Mouse (Mus musculus) intestine, embryonic 14.5 days (tissue): ENCODE data around the gene Ubxn7. TPM values are rescaled to one million over a fixed set of nuclear protein-coding genes. Genes with fewer than 3 reads are reported as not detected.
A peak's percentile ranks its signal among the peaks of the same experiment; 100 is the strongest.

Experiments
- ATAC-seq: fragments of 200-750 bp; cut with Nextera tagmentation; replicated peaks from 2 replicates; pipeline ENCODE4 v1.8.0; 2017; ENCODE audit warnings: low read depth, moderate number of reproducible peaks, moderate TSS enrichment, moderate library complexity; ENCODE audit not compliant: low FRiP score, low TSS enrichment
- DNase-seq: peaks from one replicate; pipeline ENCODE4 v3.0.0-alpha.2; 2018; ENCODE audit warnings: low spot score
- H3K27ac ChIP-seq: fragments of 300-500 bp; sonication (generic); 2 replicates; pipeline ENCODE4 v1.5.1; 2014; ENCODE audit warnings: low read depth, mild to moderate bottlenecking, control low read depth
- H3K27me3 ChIP-seq: fragments of 300-500 bp; sonication (generic); replicated peaks from 2 replicates; pipeline ENCODE4 v1.6.1; 2014; ENCODE audit warnings: low read length, control low read depth; ENCODE audit not compliant: control insufficient read depth, insufficient read depth
- H3K36me3 ChIP-seq: fragments of 300-500 bp; sonication (generic); 2 replicates; pipeline ENCODE4 v1.6.1; 2014; ENCODE audit warnings: low read length, control low read depth; ENCODE audit not compliant: control insufficient read depth, insufficient read depth
- H3K4me1 ChIP-seq: fragments of 300-500 bp; sonication (generic); replicated peaks from 2 replicates; pipeline ENCODE4 v1.6.1; 2014; ENCODE audit warnings: low read length, control low read depth, mixed read lengths; ENCODE audit not compliant: control insufficient read depth, insufficient read depth
- H3K4me2 ChIP-seq: fragments of 300-500 bp; sonication (generic); 2 replicates; pipeline ENCODE4 v1.6.1; 2014; ENCODE audit warnings: low read length
- H3K4me3 ChIP-seq: fragments of 300-500 bp; sonication (generic); 2 replicates; pipeline ENCODE4 v1.5.1; 2014; ENCODE audit warnings: low read depth, low read length, control low read depth, mixed read lengths
- H3K9ac ChIP-seq: fragments of 300-500 bp; sonication (generic); 2 replicates; pipeline ENCODE4 v1.6.1; 2014; ENCODE audit warnings: mild to moderate bottlenecking, low read length
- H3K9me3 ChIP-seq: fragments of 300-500 bp; sonication (generic); 2 replicates; pipeline ENCODE4 v1.6.1; 2016; ENCODE audit warnings: low read length, control low read depth; ENCODE audit not compliant: control insufficient read depth
- WGBS: fragments of 180-500 bp; shearing (Covaris S2); extraction: QIAGEN DNeasy Blood & Tissue Kit; methylation state at CpG from one replicate; pipeline ENCODE4 v1.1.7; 2014; 5-methylcytosine and 5-hydroxymethylcytosine counted together
- polyA plus RNA-seq: library from polyadenylated mRNA; unstranded; fragments of >200 nt; fragmentation: Nextera tagmentation; extraction: Ambion mirVana; gene quantifications from 2 replicates; pipeline ENCODE4 v1.2.1, GENCODE M21; 2014

The Ubxn7 gene
- polyA plus RNA-seq, 1 experiment from 2014 or later: 18.8 TPM

DNA sequence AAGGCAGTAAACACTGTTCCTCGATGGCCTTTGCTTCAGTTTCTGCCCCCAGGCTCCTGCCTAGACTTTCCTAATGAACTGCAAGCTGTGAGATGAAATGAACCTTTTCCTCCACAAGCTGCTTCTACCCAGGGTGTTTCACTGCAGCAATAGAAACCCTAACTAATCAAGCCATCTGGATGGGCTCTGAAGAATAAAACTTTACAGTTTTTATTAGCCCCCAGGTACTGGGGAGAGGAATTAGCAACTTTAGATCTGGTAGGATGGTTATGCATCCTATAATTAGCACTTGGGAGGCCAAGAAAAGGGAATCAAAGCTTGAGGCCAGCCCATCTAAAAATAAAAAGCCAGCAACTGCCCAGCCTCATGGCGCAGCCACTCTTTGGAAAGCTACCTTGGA lies 15.5 kb upstream of the Ubxn7 start:
- H3K27ac ChIP-seq: no peak overlapping the region
- H3K4me2 ChIP-seq: no peak overlapping the region
- DNase-seq (no peak), ATAC-seq (no peak)
- WGBS: 74% methylated on average over 2 of the region's 2 CpGs
- H3K9me3 ChIP-seq: no peaks in the 10 kb centered on the region
- H3K9ac ChIP-seq: no peak overlapping the region
- H3K36me3 ChIP-seq: no peaks in the 10 kb centered on the region
- no peak overlapping the region for H3K4me3 ChIP-seq
- no peaks in the 10 kb centered on the region for H3K27me3 ChIP-seq
- no peaks in the 10 kb centered on the region for H3K4me1 ChIP-seq

- Histone ChIP-seq H3K27me3 (no peaks in the 10 kb centered on the region), H3K4me2 (no peak overlapping the region), H3K4me1 (no peaks in the 10 kb centered on the region), H3K4me3 (no peak overlapping the region), H3K9ac (no peak overlapping the region), H3K36me3 (no peaks in the 10 kb centered on the region), H3K9me3 (no peaks in the 10 kb centered on the region), H3K27ac (no peak overlapping the region)
- no peak for DNase-seq
- WGBS: 30% methylated on average over 7 of the region's 7 CpGs
- ATAC-seq: no peak
Measured at GRCm38 (mm10) chr16:32323953-32324352, 8.1 kb upstream of the Ubxn7 start.

GRCm38 (mm10) chr16:32330876-32331670 lies 984 bp upstream of the Ubxn7 start:
- no peaks in the 10 kb centered on the region for H3K9me3 ChIP-seq
- H3K36me3 ChIP-seq: no peaks in the 10 kb centered on the region
- 0 out of 2 replicates have a peak overlapping the region, but pooled peaks have one; percentile 32 for H3K9ac ChIP-seq
- 54% methylated on average over 9 of the region's 9 CpGs for WGBS
- 0 out of 2 replicates have a peak, but pooled peaks cover 6% of the 10 kb centered on the region for H3K4me1 ChIP-seq
- ATAC-seq (no peak), DNase-seq (no peak)
- peak overlapping the region; percentile 72 for H3K4me3 ChIP-seq
- no peaks in the 10 kb centered on the region for H3K27me3 ChIP-seq
- peak overlapping the region; percentile 54 for H3K4me2 ChIP-seq
- peak overlapping the region; percentile 94; the same call in 1 of the 2 replicates for H3K27ac ChIP-seq

- ATAC-seq (peak; percentile 80), DNase-seq (peak; percentile 84)
- Histone ChIP-seq H3K27me3 (no peaks in the 10 kb centered on the region), H3K27ac (peak overlapping the region; percentile 94), H3K9ac (peak overlapping the region; percentile 93), H3K9me3 (no peaks in the 10 kb centered on the region), H3K4me2 (peak overlapping the region; percentile 58), H3K36me3 (no peaks in the 10 kb centered on the region), H3K4me3 (peak overlapping the region; percentile 72), H3K4me1 (0 out of 2 replicates have a peak, but pooled peaks cover 6% of the 10 kb centered on the region)
- under 1% methylated on average over 54 of the region's 54 CpGs for WGBS
Measured at GRCm38 (mm10) chr16:32332556-32333511, 777 bp downstream of the Ubxn7 start.

DNA sequence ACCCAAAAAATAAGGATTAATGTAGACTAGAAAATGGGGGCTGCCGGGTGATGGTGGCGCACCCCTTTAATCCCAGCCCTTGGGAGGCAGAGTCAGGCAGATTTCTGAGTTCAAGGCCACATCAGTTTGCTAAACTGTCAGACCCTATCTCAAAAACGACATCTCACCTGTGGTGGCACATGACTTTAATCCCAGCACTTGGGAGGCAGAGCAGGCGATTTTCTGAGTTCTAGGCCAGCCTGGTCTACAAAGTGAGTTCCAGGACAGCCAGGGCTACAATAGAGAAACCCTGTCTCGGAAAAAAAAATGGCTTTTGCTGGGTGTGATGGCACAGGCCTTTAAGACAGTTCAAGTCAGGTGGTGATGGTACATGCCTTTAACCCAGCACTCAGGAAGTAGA lies 3.1 kb downstream of the Ubxn7 start:
- no peak overlapping the region for H3K9ac ChIP-seq
- H3K36me3 ChIP-seq: no peaks in the 10 kb centered on the region
- H3K4me1 ChIP-seq: 0 out of 2 replicates have a peak, but pooled peaks cover 6% of the 10 kb centered on the region
- 93% methylated on average over 5 of the region's 5 CpGs for WGBS
- no peaks in the 10 kb centered on the region for H3K27me3 ChIP-seq
- no peak overlapping the region for H3K4me3 ChIP-seq
- no peak overlapping the region for H3K27ac ChIP-seq
- no peak for ATAC-seq
- no peaks in the 10 kb centered on the region for H3K9me3 ChIP-seq
- no peak overlapping the region for H3K4me2 ChIP-seq
- no peak for DNase-seq

DNA sequence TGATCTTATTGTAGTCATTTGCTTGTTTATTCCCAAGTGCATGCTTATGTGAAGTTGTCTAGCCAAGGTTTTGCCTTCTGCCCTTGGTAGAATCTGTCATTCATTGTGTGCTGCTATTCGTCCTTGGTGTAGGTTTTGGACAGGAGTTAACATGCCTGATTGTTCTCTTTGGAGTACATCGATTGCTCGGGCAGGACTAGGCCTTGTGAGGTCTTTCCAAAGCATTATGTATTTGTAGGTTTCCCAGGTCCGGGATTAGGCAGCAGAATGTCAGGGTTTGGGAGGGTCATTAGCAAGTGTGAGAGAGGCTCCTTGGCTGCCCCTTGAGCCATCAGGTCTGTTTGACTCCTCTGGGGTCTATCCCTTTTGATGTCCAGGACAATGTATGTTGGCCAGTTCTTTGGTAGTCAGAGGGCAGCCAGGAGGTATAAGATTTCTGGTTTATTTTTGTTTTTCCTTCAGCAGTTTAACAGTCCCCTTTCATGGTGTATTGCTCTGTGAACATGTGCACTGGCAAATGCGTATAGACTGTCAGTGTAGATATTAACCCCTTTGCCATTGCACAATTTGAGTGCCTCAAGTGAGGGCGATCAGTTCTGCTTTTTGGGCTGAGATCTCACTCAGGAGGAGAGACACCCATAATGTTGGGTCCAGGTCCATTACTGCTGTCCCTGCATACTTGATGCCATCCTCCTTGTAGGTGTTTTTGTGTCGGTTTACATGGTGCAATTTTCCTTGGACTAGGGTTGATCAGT lies 4.1 kb downstream of the Ubxn7 start:
- 73% methylated on average over 7 of the region's 7 CpGs for WGBS
- Histone ChIP-seq H3K9ac (no peak overlapping the region), H3K4me2 (no peak overlapping the region), H3K36me3 (no peaks in the 10 kb centered on the region), H3K4me3 (no peak overlapping the region), H3K4me1 (0 out of 2 replicates have a peak, but pooled peaks cover 3% of the 10 kb centered on the region), H3K27me3 (no peaks in the 10 kb centered on the region), H3K27ac (no peak overlapping the region), H3K9me3 (no peaks in the 10 kb centered on the region)
- ATAC-seq: no peak
- no peak for DNase-seq

DNA sequence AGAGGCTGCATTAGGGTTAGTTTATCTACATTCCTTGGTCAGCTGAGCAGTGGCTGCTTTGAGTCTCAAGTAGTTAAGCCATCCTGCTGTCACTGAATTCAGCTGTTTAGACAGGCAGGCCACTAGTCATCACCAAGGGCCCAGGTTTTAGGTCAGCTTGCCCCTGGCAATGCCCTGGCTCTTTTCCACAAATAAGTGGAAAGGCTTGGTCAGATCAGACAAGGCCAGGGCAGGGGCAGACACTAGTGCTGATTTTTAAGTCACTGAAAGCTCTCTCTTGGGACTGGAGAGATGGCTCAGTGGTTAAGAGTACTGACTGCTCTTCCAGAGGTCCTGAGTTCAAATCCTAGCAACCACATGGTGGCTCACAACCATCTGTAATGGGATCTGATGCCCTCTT lies 4.9 kb downstream of the Ubxn7 start:
- no peak overlapping the region for H3K9ac ChIP-seq
- H3K4me1 ChIP-seq: 0 out of 2 replicates have a peak, but pooled peaks cover 3% of the 10 kb centered on the region
- no peaks in the 10 kb centered on the region for H3K9me3 ChIP-seq
- H3K4me3 ChIP-seq: no peak overlapping the region
- DNase-seq: no peak
- H3K27me3 ChIP-seq: no peaks in the 10 kb centered on the region
- H3K36me3 ChIP-seq: no peaks in the 10 kb centered on the region
- H3K27ac ChIP-seq: no peak overlapping the region
- ATAC-seq: no peak
- no peak overlapping the region for H3K4me2 ChIP-seq

GRCm38 (mm10) chr16:32340451-32340850 lies 8.4 kb downstream of the Ubxn7 start:
- H3K4me1 ChIP-seq: 0 out of 2 replicates have a peak, but pooled peaks cover 3% of the 10 kb centered on the region
- no peak overlapping the region for H3K27ac ChIP-seq
- H3K9ac ChIP-seq: no peak overlapping the region
- no peaks in the 10 kb centered on the region for H3K9me3 ChIP-seq
- no peaks in the 10 kb centered on the region for H3K36me3 ChIP-seq
- WGBS: 72% methylated on average over 1 of the region's 1 CpGs
- no peaks in the 10 kb centered on the region for H3K27me3 ChIP-seq
- DNase-seq: no peak
- no peak overlapping the region for H3K4me3 ChIP-seq
- no peak for ATAC-seq
- no peak overlapping the region for H3K4me2 ChIP-seq
